Mouse (Mus musculus): ENCODE measurements around the gene Mast4. TPM values are rescaled to one million over a fixed set of nuclear protein-coding genes. Genes with fewer than 3 reads are reported as not detected.

Gene Mast4
- polyA plus RNA-seq, 1 experiment from 2014 or later = 31.8 TPM

DNA sequence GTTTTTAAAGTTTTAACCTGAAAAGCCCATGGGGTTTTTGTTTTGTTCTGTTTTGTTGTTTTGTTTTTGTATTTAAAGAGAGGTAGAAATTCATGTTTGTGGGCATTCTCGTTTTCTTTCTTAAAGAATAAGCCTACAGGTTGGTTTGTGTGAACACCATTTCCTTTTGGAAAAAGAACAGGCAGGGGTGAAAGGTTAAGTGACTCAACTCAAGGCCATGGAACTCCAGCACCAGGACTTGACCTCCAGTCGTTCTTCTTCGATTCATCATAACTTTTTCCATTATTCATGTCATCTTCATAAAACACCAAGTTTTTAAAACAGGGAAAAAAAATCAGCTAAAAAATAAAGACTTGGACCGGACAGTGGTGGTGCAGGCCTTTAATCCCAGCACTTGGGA, 105.2 kb downstream of the Mast4 start:
- no peaks in the 10 kb centered on the region for H3K27me3 ChIP-seq
- WGBS = 70% methylated on average over 4 of the region's 4 CpGs
- no peaks in the 10 kb centered on the region for H3K4me1 ChIP-seq
- H3K27ac ChIP-seq = no peak overlapping the region
- no peak for ATAC-seq (ENCODE audit: borderline replicate concordance, extremely low read depth, low FRiP score, low TSS enrichment)
- no peak overlapping the region for H3K4me3 ChIP-seq
- H3K4me2 ChIP-seq = no peak overlapping the region
- H3K9me3 ChIP-seq = no peaks in the 10 kb centered on the region
- no peak overlapping the region for H3K9ac ChIP-seq
- no peaks in the 10 kb centered on the region for H3K36me3 ChIP-seq

DNA sequence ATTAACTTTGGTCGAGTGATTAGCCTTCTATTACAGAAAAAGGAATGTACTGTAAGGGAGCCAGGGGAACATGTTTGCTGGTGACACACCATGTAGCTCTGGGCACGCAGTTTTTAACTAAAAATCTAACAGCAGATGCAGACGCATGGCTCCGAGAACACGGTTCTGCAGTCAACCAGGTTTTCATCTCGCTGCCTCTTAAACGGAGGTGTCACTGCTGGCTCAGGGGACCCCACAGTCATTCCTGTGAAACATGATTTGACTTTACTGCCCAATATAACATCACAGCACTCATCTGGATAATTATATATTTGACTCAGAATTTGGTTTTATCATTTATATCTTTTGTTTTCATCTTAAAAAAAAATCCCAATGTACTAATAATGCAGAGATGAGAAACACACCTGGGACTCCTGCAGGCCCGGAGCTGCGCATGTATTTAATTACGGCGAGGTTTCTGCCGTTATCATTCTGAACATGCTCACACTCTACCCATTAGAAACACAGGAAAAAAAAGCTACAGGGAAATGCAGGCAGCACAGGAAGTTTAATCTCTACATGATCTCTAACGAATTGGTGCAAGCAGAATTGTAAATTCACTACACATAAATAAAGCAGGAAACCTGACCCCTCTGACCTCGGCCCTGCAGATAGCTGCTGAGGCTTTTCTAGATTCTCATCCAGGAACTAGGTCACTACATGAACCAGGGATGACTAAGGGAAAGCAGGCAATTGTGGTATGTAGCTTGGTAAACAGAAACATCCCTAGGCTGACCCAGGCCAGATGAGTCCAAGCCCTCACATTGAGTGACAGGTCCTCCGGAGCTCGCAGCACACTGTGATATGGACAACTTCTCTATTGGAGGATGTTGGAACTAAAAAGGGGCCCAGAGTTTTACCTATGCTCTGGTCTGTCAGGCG, 108.1 kb downstream of the Mast4 start:
- 55% methylated on average over 17 of the region's 17 CpGs for WGBS
- no peak overlapping the region for H3K4me3 ChIP-seq
- no peaks in the 10 kb centered on the region for H3K27me3 ChIP-seq
- no peaks in the 10 kb centered on the region for H3K9me3 ChIP-seq
- no peaks in the 10 kb centered on the region for H3K4me1 ChIP-seq
- H3K9ac ChIP-seq = no peak overlapping the region
- no peak overlapping the region for H3K27ac ChIP-seq
- H3K36me3 ChIP-seq = no peaks in the 10 kb centered on the region
- no peak for ATAC-seq (ENCODE audit: borderline replicate concordance, extremely low read depth, low FRiP score, low TSS enrichment)
- no peak overlapping the region for H3K4me2 ChIP-seq

DNA sequence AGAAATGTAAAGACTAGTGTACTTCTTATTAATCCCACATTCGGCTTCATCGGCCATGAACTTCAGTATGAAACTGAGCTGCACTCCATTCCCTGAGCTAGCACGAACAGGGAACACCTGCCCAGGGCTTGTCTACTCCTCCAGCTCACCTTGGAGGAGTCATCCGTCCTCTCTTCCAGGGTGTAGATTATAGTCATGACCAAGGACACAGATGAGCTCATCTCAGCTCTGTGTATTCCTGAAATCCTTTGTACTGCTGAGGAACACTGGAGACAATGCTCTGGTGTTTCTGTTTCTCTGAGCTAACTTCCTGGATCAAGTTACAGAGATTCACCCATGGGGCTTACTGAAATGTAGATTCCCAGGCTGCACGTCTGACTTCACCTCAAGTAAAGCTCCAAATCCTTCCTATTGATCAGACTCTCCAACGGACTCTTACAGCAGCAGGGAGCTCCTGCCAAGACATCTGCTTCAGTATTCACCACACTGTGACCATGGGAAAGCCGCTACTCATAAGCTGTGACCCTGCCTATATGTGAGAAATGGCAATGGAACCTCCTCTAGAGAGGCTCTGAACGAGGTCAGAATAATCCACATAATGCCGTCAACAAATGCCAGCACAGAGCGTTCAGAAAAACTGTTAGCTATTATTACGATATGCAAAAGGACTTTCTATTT, 108.9 kb downstream of the Mast4 start:
- no peaks in the 10 kb centered on the region for H3K9me3 ChIP-seq
- H3K9ac ChIP-seq = no peak overlapping the region
- WGBS = 56% methylated on average over 11 of the region's 11 CpGs
- H3K27ac ChIP-seq = no peak overlapping the region
- no peak overlapping the region for H3K4me3 ChIP-seq
- no peaks in the 10 kb centered on the region for H3K36me3 ChIP-seq
- no peak for ATAC-seq (ENCODE audit: borderline replicate concordance, extremely low read depth, low FRiP score, low TSS enrichment)
- no peak overlapping the region for H3K4me2 ChIP-seq
- H3K27me3 ChIP-seq = no peaks in the 10 kb centered on the region
- H3K4me1 ChIP-seq = 0 out of 2 replicates have a peak, but pooled peaks cover 4% of the 10 kb centered on the region

DNA sequence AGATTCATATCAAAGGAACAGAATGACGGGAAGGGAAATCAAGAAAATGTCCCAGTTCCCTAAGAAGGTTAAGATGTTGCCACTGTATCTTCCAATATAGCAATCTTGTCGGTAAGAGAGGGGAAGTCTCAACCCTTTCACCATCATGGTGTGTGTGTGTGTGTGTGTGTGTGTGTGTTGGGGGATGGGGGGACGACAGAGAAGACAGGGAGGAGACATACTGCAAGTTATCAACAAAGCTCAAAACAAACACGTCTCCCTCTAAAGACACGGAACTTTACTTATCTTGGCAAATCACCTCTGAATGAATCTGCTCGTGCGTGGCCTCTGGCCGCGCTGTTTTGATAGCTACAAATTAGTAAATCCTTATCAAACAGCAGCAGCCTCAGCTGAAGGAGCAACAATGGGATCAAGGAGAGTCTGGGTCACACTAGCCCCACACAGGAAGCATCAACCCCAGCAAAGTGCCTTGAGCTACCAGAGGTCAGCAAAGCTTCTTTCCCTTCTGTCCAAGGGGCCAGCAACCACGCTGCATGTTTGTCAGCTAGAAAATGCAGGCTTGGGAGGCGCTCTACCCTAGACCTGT, 113.7 kb downstream of the Mast4 start:
- Histone ChIP-seq H3K36me3 (no peaks in the 10 kb centered on the region), H3K4me2 (no peak overlapping the region), H3K9ac (no peak overlapping the region), H3K9me3 (no peaks in the 10 kb centered on the region), H3K4me3 (no peak overlapping the region), H3K4me1 (0 out of 2 replicates have a peak, but pooled peaks cover 4% of the 10 kb centered on the region), H3K27ac (no peak overlapping the region), H3K27me3 (no peaks in the 10 kb centered on the region)
- no peak for ATAC-seq (ENCODE audit: borderline replicate concordance, extremely low read depth, low FRiP score, low TSS enrichment)
- 32% methylated on average over 11 of the region's 11 CpGs for WGBS

DNA sequence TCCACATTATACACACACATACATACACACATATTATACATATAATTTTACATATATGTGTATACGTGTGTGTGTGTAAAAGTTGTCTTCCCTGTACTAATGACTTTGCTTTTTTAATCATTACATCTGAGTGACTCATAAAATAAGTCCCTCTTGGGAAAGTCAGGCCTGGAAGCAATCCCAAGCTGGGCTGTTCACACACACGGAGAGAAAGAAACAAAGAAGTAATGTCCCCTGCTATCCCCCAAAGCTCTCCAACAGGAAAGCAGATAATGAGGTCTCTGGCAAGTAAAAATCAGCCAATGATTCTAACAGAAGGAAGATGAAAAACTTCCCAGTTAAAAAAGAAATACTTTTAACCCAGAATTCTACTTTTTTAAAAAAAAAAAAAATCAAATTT, 114.3 kb downstream of the Mast4 start:
- Histone ChIP-seq H3K4me2 (no peak overlapping the region), H3K27me3 (no peaks in the 10 kb centered on the region), H3K9ac (no peak overlapping the region), H3K27ac (no peak overlapping the region), H3K36me3 (no peaks in the 10 kb centered on the region), H3K4me1 (0 out of 2 replicates have a peak, but pooled peaks cover 4% of the 10 kb centered on the region), H3K4me3 (no peak overlapping the region), H3K9me3 (no peaks in the 10 kb centered on the region)
- no peak for ATAC-seq (ENCODE audit: borderline replicate concordance, extremely low read depth, low FRiP score, low TSS enrichment)
- WGBS = 47% methylated on average over 2 of the region's 2 CpGs

- Histone ChIP-seq H3K9me3 (no peaks in the 10 kb centered on the region), H3K4me2 (no peak overlapping the region), H3K36me3 (no peaks in the 10 kb centered on the region), H3K27ac (no peak overlapping the region), H3K27me3 (no peaks in the 10 kb centered on the region), H3K4me1 (0 out of 2 replicates have a peak, but pooled peaks cover 4% of the 10 kb centered on the region), H3K4me3 (no peak overlapping the region), H3K9ac (no peak overlapping the region)
- ATAC-seq (ENCODE audit: borderline replicate concordance, extremely low read depth, low FRiP score, low TSS enrichment) = no peak
- 75% methylated on average over 3 of the region's 3 CpGs for WGBS
These were observed 116.8 kb downstream of the Mast4 start for GRCm38 (mm10) chr13:103217486-103217885.

GRCm38 (mm10) chr13:103214506-103214905, 119.8 kb downstream of the Mast4 start:
- H3K36me3 ChIP-seq = no peaks in the 10 kb centered on the region
- no peak overlapping the region for H3K27ac ChIP-seq
- H3K9ac ChIP-seq = no peak overlapping the region
- H3K4me3 ChIP-seq = no peak overlapping the region
- H3K9me3 ChIP-seq = no peaks in the 10 kb centered on the region
- WGBS = 85% methylated on average over 2 of the region's 3 CpGs
- H3K4me1 ChIP-seq = peaks cover 8% of the 10 kb centered on the region; the same call in 1 of the 2 replicates
- no peaks in the 10 kb centered on the region for H3K27me3 ChIP-seq
- no peak for ATAC-seq (ENCODE audit: borderline replicate concordance, extremely low read depth, low FRiP score, low TSS enrichment)
- no peak overlapping the region for H3K4me2 ChIP-seq

DNA sequence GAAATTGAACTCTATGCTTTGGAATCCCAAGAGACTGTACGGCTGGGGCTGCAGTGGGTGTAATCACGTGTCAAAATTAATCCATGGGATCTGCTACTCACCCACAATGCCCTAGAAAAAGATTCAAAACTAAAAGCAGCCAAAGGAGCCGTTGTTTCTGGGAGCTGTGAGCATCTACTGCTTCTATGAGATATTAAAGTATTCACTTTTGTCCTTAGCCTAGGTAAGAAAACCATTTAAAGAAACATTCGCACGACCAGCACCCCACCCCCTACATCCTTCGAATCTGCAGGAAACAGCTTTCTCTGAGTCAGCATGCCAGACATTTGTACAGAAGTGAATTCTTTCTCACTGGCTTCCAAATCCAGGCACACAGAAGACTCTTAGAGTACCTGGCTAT, 122.3 kb downstream of the Mast4 start:
- Histone ChIP-seq H3K27ac (0 out of 2 replicates have a peak overlapping the region, but pooled peaks have one; percentile 33), H3K9me3 (no peaks in the 10 kb centered on the region), H3K36me3 (no peaks in the 10 kb centered on the region), H3K4me2 (no peak overlapping the region), H3K4me3 (no peak overlapping the region), H3K9ac (no peak overlapping the region), H3K4me1 (peaks cover 8% of the 10 kb centered on the region; the same call in 1 of the 2 replicates), H3K27me3 (no peaks in the 10 kb centered on the region)
- 49% methylated on average over 6 of the region's 6 CpGs for WGBS
- ATAC-seq (ENCODE audit: borderline replicate concordance, extremely low read depth, low FRiP score, low TSS enrichment) = no peak

- Histone ChIP-seq H3K27me3 (no peaks in the 10 kb centered on the region), H3K4me3 (no peak overlapping the region), H3K9ac (no peak overlapping the region), H3K4me1 (peaks cover 8% of the 10 kb centered on the region; the same call in 1 of the 2 replicates), H3K9me3 (no peaks in the 10 kb centered on the region), H3K27ac (0 out of 2 replicates have a peak overlapping the region, but pooled peaks have one; percentile 33), H3K4me2 (no peak overlapping the region), H3K36me3 (no peaks in the 10 kb centered on the region)
- 45% methylated on average over 11 of the region's 11 CpGs for WGBS
- peak; percentile 39; the same call in 1 of the 2 replicates for ATAC-seq (ENCODE audit: borderline replicate concordance, extremely low read depth, low FRiP score, low TSS enrichment)
These were observed 122.8 kb downstream of the Mast4 start for GRCm38 (mm10) chr13:103211501-103211941.

DNA sequence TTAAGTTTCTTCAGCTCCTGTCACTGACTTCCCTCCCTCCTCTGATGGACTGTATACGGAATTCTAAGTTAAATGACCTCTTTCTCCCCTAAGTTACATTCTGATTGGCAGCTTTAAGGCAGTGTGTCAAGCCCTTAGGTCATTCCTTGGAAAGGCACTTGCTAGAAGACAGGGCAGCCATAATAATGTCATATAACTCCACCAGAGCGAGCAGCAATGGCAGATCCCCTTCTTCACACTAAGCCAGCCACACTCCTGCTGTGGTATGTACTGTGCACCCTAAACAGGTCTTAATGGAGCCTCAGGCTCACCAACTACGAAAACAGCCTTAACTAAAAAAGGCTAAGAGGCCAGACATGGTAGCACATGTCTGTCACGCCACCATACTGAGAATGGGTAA, 123.6 kb downstream of the Mast4 start:
- Histone ChIP-seq H3K4me3 (no peak overlapping the region), H3K27me3 (no peaks in the 10 kb centered on the region), H3K27ac (no peak overlapping the region), H3K9me3 (no peaks in the 10 kb centered on the region), H3K9ac (no peak overlapping the region), H3K4me2 (no peak overlapping the region), H3K36me3 (no peaks in the 10 kb centered on the region), H3K4me1 (peaks cover 8% of the 10 kb centered on the region; the same call in 1 of the 2 replicates)
- no peak for ATAC-seq (ENCODE audit: borderline replicate concordance, extremely low read depth, low FRiP score, low TSS enrichment)
- 92% methylated on average over 4 of the region's 4 CpGs for WGBS

DNA sequence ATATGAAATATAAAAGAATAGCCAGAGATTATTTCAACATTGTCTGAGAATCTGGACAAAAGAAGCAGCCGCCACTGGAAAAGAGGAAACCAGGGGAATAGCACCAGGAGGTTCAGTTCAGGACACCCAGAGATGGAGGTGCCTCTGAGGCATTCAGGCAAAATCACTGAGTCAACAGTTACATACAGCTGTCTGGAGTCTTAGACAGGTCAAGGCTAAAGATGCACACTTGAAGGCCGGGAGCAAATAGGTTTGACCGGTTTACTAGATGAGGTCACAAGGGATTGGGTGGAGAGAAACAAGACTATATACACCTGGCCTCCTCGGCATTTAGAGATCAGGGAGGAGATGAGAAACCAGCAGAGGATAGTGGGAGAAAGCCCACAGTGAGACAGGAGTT, 127.1 kb downstream of the Mast4 start:
- no peaks in the 10 kb centered on the region for H3K9me3 ChIP-seq
- no peak overlapping the region for H3K9ac ChIP-seq
- H3K36me3 ChIP-seq = no peaks in the 10 kb centered on the region
- WGBS = 68% methylated on average over 4 of the region's 4 CpGs
- peaks cover 8% of the 10 kb centered on the region; the same call in 1 of the 2 replicates for H3K4me1 ChIP-seq
- ATAC-seq (ENCODE audit: borderline replicate concordance, extremely low read depth, low FRiP score, low TSS enrichment) = no peak
- H3K27me3 ChIP-seq = no peaks in the 10 kb centered on the region
- no peak overlapping the region for H3K27ac ChIP-seq
- no peak overlapping the region for H3K4me2 ChIP-seq
- H3K4me3 ChIP-seq = no peak overlapping the region
